Mouse (Mus musculus) midbrain, postnatal 0 days (tissue): ENCODE measurements at regions not wholly inside any gene's neighbourhood (a gene's known extent, or its start where the extent isn't known, plus 50 kb on each side); places are given as distances from the start of the nearest gene placed in this dataset.

ENCODE experiments used
- ATAC-seq: fragments of 200-750 bp; cut with Nextera tagmentation; 2 replicates; pipeline ENCODE4 v1.8.0; 2017; ENCODE audit warnings: moderate number of reproducible peaks, mild to moderate bottlenecking, moderate TSS enrichment, moderate library complexity; ENCODE audit not compliant: low FRiP score
- DNase-seq: peaks from one replicate; pipeline ENCODE4 v3.0.0-alpha.2; 2015; ENCODE audit warnings: low spot score
- H3K27ac ChIP-seq: fragments of 300-500 bp; sonication (generic); 2 replicates; pipeline ENCODE4 v1.5.1; 2014; ENCODE audit warnings: low read depth, mild to moderate bottlenecking, low read length, mixed read lengths
- H3K27me3 ChIP-seq: fragments of 300-500 bp; sonication (generic); 2 replicates; pipeline ENCODE4 v1.6.1; 2014; ENCODE audit warnings: low read length, control low read depth, mixed read lengths; ENCODE audit not compliant: insufficient read depth
- H3K36me3 ChIP-seq: fragments of 300-500 bp; sonication (generic); 2 replicates; pipeline ENCODE4 v1.6.1; 2014; ENCODE audit warnings: low read length, control low read depth, mixed read lengths; ENCODE audit not compliant: insufficient read depth
- H3K4me1 ChIP-seq: fragments of 300-500 bp; sonication (generic); 2 replicates; pipeline ENCODE4 v1.6.1; 2014; ENCODE audit warnings: mild to moderate bottlenecking, control low read depth, antibody characterized with exemption, low read length, mixed read lengths; ENCODE audit not compliant: insufficient read depth
- H3K4me2 ChIP-seq: fragments of 300-500 bp; sonication (generic); 2 replicates; pipeline ENCODE4 v1.6.1; 2014; ENCODE audit warnings: low read depth, mild to moderate bottlenecking, low read length, mixed read lengths; ENCODE audit not compliant: poor library complexity, severe bottlenecking
- H3K4me3 ChIP-seq: fragments of 300-500 bp; sonication (generic); 2 replicates; pipeline ENCODE4 v1.5.1; 2014; ENCODE audit warnings: low read depth, mild to moderate bottlenecking, low read length, moderate library complexity
- H3K9ac ChIP-seq: fragments of 300-500 bp; sonication (generic); replicated peaks from 2 replicates; pipeline ENCODE4 v1.6.1; 2014; ENCODE audit warnings: mild to moderate bottlenecking, low read length, moderate library complexity, mixed read lengths; ENCODE audit not compliant: poor library complexity, severe bottlenecking
- H3K9me3 ChIP-seq: fragments of 300-500 bp; sonication (generic); 2 replicates; pipeline ENCODE4 v1.6.1; 2016; ENCODE audit warnings: low read length, control low read depth
- CTCF ChIP-seq: IDR thresholded peaks from 2 replicates; pipeline ENCODE4 v1.5.1; 2016; ENCODE audit warnings: antibody characterized with exemption, mild to moderate bottlenecking
- WGBS: fragments of 180-500 bp; shearing (Covaris S2); extraction: QIAGEN DNeasy Blood & Tissue Kit; methylation state at CpG from one replicate; pipeline ENCODE4 v1.1.7; 2014; 5-methylcytosine and 5-hydroxymethylcytosine counted together

- H3K4me2 ChIP-seq, result no peak overlapping the region
- H3K9ac ChIP-seq, result no peak overlapping the region
- DNase-seq (no peak), ATAC-seq (no peak)
- no peak for TF ChIP-seq CTCF
- no peaks in the 10 kb centered on the region for H3K36me3 ChIP-seq
- no peaks in the 10 kb centered on the region for H3K27me3 ChIP-seq
- no peak overlapping the region for H3K4me3 ChIP-seq
- H3K9me3 ChIP-seq, result no peaks in the 10 kb centered on the region
- H3K4me1 ChIP-seq, result peaks cover 9% of the 10 kb centered on the region
- peak overlapping the region; percentile 43; the same call in 1 of the 2 replicates for H3K27ac ChIP-seq
- WGBS, result 60% methylated on average over 4 of the region's 4 CpGs
Measured at GRCm38 (mm10) chr2:169311356-169311755, 276.2 kb downstream of the Gm11011 start.

- DNase-seq, result no peak
- 88% methylated on average over 3 of the region's 3 CpGs for whole genome bisulfite sequencing
- H3K9ac ChIP-seq, result no peak overlapping the region
- H3K27me3 ChIP-seq, result no peaks in the 10 kb centered on the region
- no peaks in the 10 kb centered on the region for H3K9me3 ChIP-seq
- no peak overlapping the region for H3K4me2 ChIP-seq
- TF ChIP-seq CTCF, result no peak
- H3K4me1 ChIP-seq, result peaks cover 5% of the 10 kb centered on the region; the same call in 1 of the 2 replicates
- ATAC-seq, result no peak
- no peak overlapping the region for H3K27ac ChIP-seq
- H3K4me3 ChIP-seq, result no peak overlapping the region
- no peaks in the 10 kb centered on the region for H3K36me3 ChIP-seq
Measured at GRCm38 (mm10) chr2:169304360-169304759, 283.2 kb downstream of the Gm11011 start.

- ATAC-seq (no peak), DNase-seq (no peak)
- Histone ChIP-seq H3K4me2 (no peak overlapping the region), H3K27me3 (no peaks in the 10 kb centered on the region), H3K36me3 (no peaks in the 10 kb centered on the region), H3K9me3 (no peaks in the 10 kb centered on the region), H3K9ac (no peak overlapping the region), H3K27ac (peak overlapping the region; percentile 70), H3K4me3 (no peak overlapping the region), H3K4me1 (peaks cover 17% of the 10 kb centered on the region; the same call in 1 of the 2 replicates)
- WGBS, result 85% methylated on average over 4 of the region's 4 CpGs
- no peak for TF ChIP-seq CTCF
Measured at GRCm38 (mm10) chr2:169300966-169301365, 286.6 kb downstream of the Gm11011 start.

DNA sequence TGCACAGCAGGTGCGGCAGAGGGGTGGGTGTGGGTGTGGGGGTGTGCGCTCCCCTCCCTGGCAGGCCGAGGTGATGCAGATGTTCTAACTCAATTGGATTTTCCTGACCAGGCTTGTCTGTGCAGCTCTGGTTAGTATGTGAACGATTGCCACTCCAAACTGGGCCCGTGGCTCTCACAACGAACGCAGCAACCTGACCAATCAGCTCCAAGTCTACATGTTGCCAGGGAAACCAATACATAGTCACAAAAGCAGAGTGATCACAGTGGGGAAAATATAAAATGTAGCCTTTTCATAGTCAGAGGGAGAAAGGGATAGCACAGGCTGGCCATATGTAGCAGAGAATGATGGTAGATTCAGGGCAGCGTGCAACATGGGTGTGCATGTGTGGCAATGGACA is 287.1 kb downstream of the Gm11011 start:
- DNase-seq (peak; percentile 70), ATAC-seq (peak; percentile 69; the same call in 1 of the 2 replicates)
- H3K27me3 ChIP-seq, result no peaks in the 10 kb centered on the region
- H3K4me2 ChIP-seq, result no peak overlapping the region
- TF ChIP-seq CTCF, result no peak
- no peak overlapping the region for H3K4me3 ChIP-seq
- H3K27ac ChIP-seq, result peak overlapping the region; percentile 70
- no peaks in the 10 kb centered on the region for H3K36me3 ChIP-seq
- H3K9me3 ChIP-seq, result no peaks in the 10 kb centered on the region
- 46% methylated on average over 8 of the region's 8 CpGs for WGBS
- no peak overlapping the region for H3K9ac ChIP-seq
- peaks cover 17% of the 10 kb centered on the region; the same call in 1 of the 2 replicates for H3K4me1 ChIP-seq

- Histone ChIP-seq H3K4me2 (peak overlapping the region; percentile 43), H3K36me3 (no peaks in the 10 kb centered on the region), H3K4me1 (peaks cover 17% of the 10 kb centered on the region; the same call in 1 of the 2 replicates), H3K4me3 (peak overlapping the region; percentile 2; the same call in 1 of the 2 replicates), H3K9me3 (no peaks in the 10 kb centered on the region), H3K9ac (peak overlapping the region; percentile 34; the same call in 1 of the 2 replicates), H3K27me3 (no peaks in the 10 kb centered on the region), H3K27ac (peak overlapping the region; percentile 68)
- TF ChIP-seq CTCF, result no peak
- DNase-seq, result peak; percentile 83
- peak; percentile 52; the same call in 1 of the 2 replicates for ATAC-seq
- WGBS, result 5% methylated on average over 21 of the region's 21 CpGs
Measured at GRCm38 (mm10) chr2:169297841-169298627, 289.5 kb downstream of the Gm11011 start.

GRCm38 (mm10) chr2:169297226-169297625 is 290.3 kb downstream of the Gm11011 start:
- Histone ChIP-seq H3K27ac (no peak overlapping the region), H3K27me3 (no peaks in the 10 kb centered on the region), H3K9me3 (no peaks in the 10 kb centered on the region), H3K9ac (no peak overlapping the region), H3K4me1 (peaks cover 17% of the 10 kb centered on the region; the same call in 1 of the 2 replicates), H3K4me3 (no peak overlapping the region), H3K36me3 (no peaks in the 10 kb centered on the region), H3K4me2 (no peak overlapping the region)
- no peak for DNase-seq
- peak; percentile 56 for TF ChIP-seq CTCF
- no peak for ATAC-seq
- 56% methylated on average over 4 of the region's 4 CpGs for WGBS
